Mouse (Mus musculus) midbrain, embryonic 11.5 days (tissue): ENCODE results near the gene Chrm3. TPM values are rescaled to one million over a fixed set of nuclear protein-coding genes. Genes with fewer than 3 reads are reported as not detected.
A peak's percentile ranks its signal among the peaks of the same experiment; 100 is the strongest.

ENCODE experiments used
- ATAC-seq: fragments of 200-750 bp; cut with Nextera tagmentation; 2 replicates; pipeline ENCODE4 v1.8.0; 2017; ENCODE audit warnings: moderate TSS enrichment, moderate library complexity; ENCODE audit not compliant: low FRiP score
- DNase-seq: peaks from one replicate; pipeline ENCODE4 v3.0.0; 2015; ENCODE audit warnings: low spot score; ENCODE audit errors: missing footprints
- H3K27ac ChIP-seq: fragments of 300-500 bp; sonication (generic); 2 replicates; pipeline ENCODE4 v1.5.1; 2014; ENCODE audit warnings: low read depth, low read length
- H3K27me3 ChIP-seq: fragments of 300-500 bp; sonication (generic); 2 replicates; pipeline ENCODE4 v1.6.1; 2014; ENCODE audit warnings: mild to moderate bottlenecking, low read length, moderate library complexity, mixed read lengths; ENCODE audit not compliant: control insufficient read depth, insufficient read depth
- H3K36me3 ChIP-seq: fragments of 300-500 bp; sonication (generic); 2 replicates; pipeline ENCODE4 v1.6.1; 2014; ENCODE audit warnings: mild to moderate bottlenecking, low read length, moderate library complexity, mixed read lengths; ENCODE audit not compliant: control insufficient read depth, insufficient read depth
- H3K4me1 ChIP-seq: fragments of 300-500 bp; sonication (generic); 2 replicates; pipeline ENCODE4 v1.6.1; 2014; ENCODE audit warnings: low read length; ENCODE audit not compliant: control insufficient read depth, insufficient read depth
- H3K4me2 ChIP-seq: fragments of 300-500 bp; sonication (generic); 2 replicates; pipeline ENCODE4 v1.6.1; 2014; ENCODE audit warnings: mild to moderate bottlenecking, moderate library complexity
- H3K4me3 ChIP-seq: fragments of 300-500 bp; sonication (generic); 2 replicates; pipeline ENCODE4 v1.5.1; 2014; ENCODE audit warnings: low read depth, low read length
- H3K9ac ChIP-seq: fragments of 300-500 bp; sonication (generic); 2 replicates; pipeline ENCODE4 v1.6.1; 2014; ENCODE audit warnings: low read length
- H3K9me3 ChIP-seq: fragments of 300-500 bp; sonication (generic); 2 replicates; pipeline ENCODE4 v1.6.1; 2016; ENCODE audit warnings: low read length; ENCODE audit not compliant: control insufficient read depth
- WGBS: fragments of 180-500 bp; shearing (Covaris S2); extraction: QIAGEN DNeasy Blood & Tissue Kit; methylation state at CpG from one replicate; pipeline ENCODE4 v1.1.7; 2014; 5-methylcytosine and 5-hydroxymethylcytosine counted together
- polyA plus RNA-seq: library from polyadenylated mRNA; unstranded; fragments of >200 nt; fragmentation: Nextera tagmentation; extraction: Ambion mirVana; gene quantifications from 2 replicates; pipeline ENCODE4 v1.2.1, GENCODE M21; 2014

Chrm3 gene
- polyA plus RNA-seq, 1 experiment from 2014 or later, result 0.25 TPM

GRCm38 (mm10) chr13:9997664-9998328, 362.9 kb downstream of the Chrm3 start:
- H3K9ac ChIP-seq, result no peak overlapping the region
- no peak overlapping the region for H3K4me2 ChIP-seq
- DNase-seq (no peak), ATAC-seq (no peak)
- no peak overlapping the region for H3K27ac ChIP-seq
- H3K4me3 ChIP-seq, result no peak overlapping the region
- H3K4me1 ChIP-seq, result no peaks in the 10 kb centered on the region
- H3K36me3 ChIP-seq, result no peaks in the 10 kb centered on the region
- no peaks in the 10 kb centered on the region for H3K9me3 ChIP-seq
- WGBS, result 71% methylated on average over 2 of the region's 2 CpGs
- H3K27me3 ChIP-seq, result no peaks in the 10 kb centered on the region

GRCm38 (mm10) chr13:9995852-9996251, 364.8 kb downstream of the Chrm3 start:
- Histone ChIP-seq H3K27me3 (no peaks in the 10 kb centered on the region), H3K9ac (no peak overlapping the region), H3K4me2 (no peak overlapping the region), H3K9me3 (no peaks in the 10 kb centered on the region), H3K36me3 (no peaks in the 10 kb centered on the region), H3K4me1 (no peaks in the 10 kb centered on the region), H3K4me3 (no peak overlapping the region), H3K27ac (no peak overlapping the region)
- ATAC-seq, result no peak
- WGBS, result 93% methylated on average over 1 of the region's 1 CpGs
- no peak for DNase-seq

- DNase-seq, result no peak
- Histone ChIP-seq H3K4me2 (no peak overlapping the region), H3K4me1 (no peaks in the 10 kb centered on the region), H3K9me3 (no peaks in the 10 kb centered on the region), H3K36me3 (no peaks in the 10 kb centered on the region), H3K9ac (no peak overlapping the region), H3K4me3 (no peak overlapping the region), H3K27me3 (no peaks in the 10 kb centered on the region), H3K27ac (no peak overlapping the region)
- WGBS, result 92% methylated on average over 3 of the region's 3 CpGs
- ATAC-seq, result no peak
Observed at GRCm38 (mm10) chr13:9993571-9993970, 367.1 kb downstream of the Chrm3 start.

GRCm38 (mm10) chr13:9992640-9993039, 368.0 kb downstream of the Chrm3 start:
- H3K9ac ChIP-seq, result no peak overlapping the region
- DNase-seq, result no peak

GRCm38 (mm10) chr13:9985648-9986047, 375.0 kb downstream of the Chrm3 start:
- Histone ChIP-seq H3K9ac (no peak overlapping the region), H3K9me3 (no peaks in the 10 kb centered on the region), H3K4me1 (no peaks in the 10 kb centered on the region), H3K27me3 (no peaks in the 10 kb centered on the region), H3K4me2 (no peak overlapping the region), H3K36me3 (no peaks in the 10 kb centered on the region), H3K27ac (no peak overlapping the region), H3K4me3 (no peak overlapping the region)
- DNase-seq (no peak), ATAC-seq (no peak)
- WGBS, result 84% methylated on average over 6 of the region's 6 CpGs

More at GRCm38 (mm10) chr13:9992640-9993039, 368.0 kb downstream of the Chrm3 start:
- Histone ChIP-seq H3K27ac (no peak overlapping the region), H3K4me3 (no peak overlapping the region), H3K9me3 (no peaks in the 10 kb centered on the region), H3K4me2 (no peak overlapping the region), H3K4me1 (no peaks in the 10 kb centered on the region), H3K36me3 (no peaks in the 10 kb centered on the region), H3K27me3 (no peaks in the 10 kb centered on the region)
- no peak for ATAC-seq
- WGBS, result 76% methylated on average over 2 of the region's 2 CpGs

- Histone ChIP-seq H3K36me3 (no peaks in the 10 kb centered on the region), H3K4me1 (no peaks in the 10 kb centered on the region), H3K27me3 (no peaks in the 10 kb centered on the region), H3K27ac (no peak overlapping the region), H3K4me2 (no peak overlapping the region), H3K4me3 (no peak overlapping the region), H3K9me3 (no peaks in the 10 kb centered on the region), H3K9ac (no peak overlapping the region)
- ATAC-seq (no peak), DNase-seq (no peak)
- 85% methylated on average over 2 of the region's 2 CpGs for WGBS
Observed at GRCm38 (mm10) chr13:9983293-9983692, 377.4 kb downstream of the Chrm3 start.

GRCm38 (mm10) chr13:9977699-9978098, 382.9 kb downstream of the Chrm3 start:
- Histone ChIP-seq H3K9me3 (no peaks in the 10 kb centered on the region), H3K4me3 (no peak overlapping the region), H3K4me1 (no peaks in the 10 kb centered on the region; the same call in 1 of the 2 replicates), H3K9ac (no peak overlapping the region), H3K36me3 (no peaks in the 10 kb centered on the region), H3K27ac (no peak overlapping the region), H3K4me2 (no peak overlapping the region), H3K27me3 (no peaks in the 10 kb centered on the region)
- ATAC-seq (no peak), DNase-seq (no peak)
- 88% methylated on average over 1 of the region's 1 CpGs for WGBS

- 15% methylated on average over 2 of the region's 2 CpGs for WGBS
- ATAC-seq, result peak; percentile 23; the same call in 1 of the 2 replicates
- DNase-seq, result no peak
Observed at GRCm38 (mm10) chr13:9973742-9974321, 386.8 kb downstream of the Chrm3 start.

GRCm38 (mm10) chr13:9971845-9972244, 388.8 kb downstream of the Chrm3 start:
- no peak overlapping the region for H3K9ac ChIP-seq
- H3K4me1 ChIP-seq, result no peaks in the 10 kb centered on the region; the same call in 1 of the 2 replicates
- no peak overlapping the region for H3K4me2 ChIP-seq
- H3K27ac ChIP-seq, result no peak overlapping the region
- H3K36me3 ChIP-seq, result no peaks in the 10 kb centered on the region
- DNase-seq, result no peak
- no peaks in the 10 kb centered on the region for H3K27me3 ChIP-seq
- no peaks in the 10 kb centered on the region for H3K9me3 ChIP-seq
- 53% methylated on average over 4 of the region's 4 CpGs for WGBS
- no peak overlapping the region for H3K4me3 ChIP-seq
- ATAC-seq, result no peak

More at GRCm38 (mm10) chr13:9973742-9974321, 386.8 kb downstream of the Chrm3 start:
- Histone ChIP-seq H3K4me3 (no peak overlapping the region), H3K4me2 (no peak overlapping the region), H3K9ac (no peak overlapping the region), H3K27ac (no peak overlapping the region), H3K36me3 (no peaks in the 10 kb centered on the region), H3K27me3 (no peaks in the 10 kb centered on the region), H3K4me1 (no peaks in the 10 kb centered on the region; the same call in 1 of the 2 replicates), H3K9me3 (no peaks in the 10 kb centered on the region)
